Mouse (Mus musculus) small intestine, adult 2 months (tissue): ENCODE data around the gene Trim8. TPM values are rescaled to one million over a fixed set of nuclear protein-coding genes. Genes with fewer than 3 reads are reported as not detected.
A peak's percentile ranks its signal among the peaks of the same experiment; 100 is the strongest.

ENCODE experiments used
- H3K27ac ChIP-seq: fragments of 200-500 bp; 2 replicates; pipeline ENCODE4 v1.5.1; 2012; ENCODE audit warnings: low read depth, low read length, control low read depth, inconsistent platforms; ENCODE audit not compliant: insufficient read depth
- H3K27me3 ChIP-seq: fragments of 200-500 bp; 2 replicates; pipeline ENCODE4 v1.6.1; 2012; ENCODE audit warnings: mild to moderate bottlenecking, moderate library complexity, low read length, inconsistent platforms; ENCODE audit not compliant: control insufficient read depth, insufficient read depth
- H3K36me3 ChIP-seq: fragments of 200-500 bp; 2 replicates; pipeline ENCODE4 v1.6.1; 2012; ENCODE audit warnings: mild to moderate bottlenecking, low read length, control low read depth, inconsistent platforms; ENCODE audit not compliant: control insufficient read depth, insufficient read depth
- H3K4me1 ChIP-seq: fragments of 200-500 bp; 2 replicates; pipeline ENCODE4 v1.6.1; 2012; ENCODE audit warnings: low read length, inconsistent platforms, mixed read lengths; ENCODE audit not compliant: control insufficient read depth, insufficient read depth, insufficient read length
- H3K4me3 ChIP-seq: fragments of 200-500 bp; 2 replicates; pipeline ENCODE4 v1.5.1; 2012; ENCODE audit warnings: low read depth, mild to moderate bottlenecking, control low read depth, inconsistent platforms, low read length, moderate library complexity
- CTCF ChIP-seq: fragments of 200-500 bp; IDR thresholded peaks from 2 replicates; pipeline ENCODE4 v1.5.1; 2012; ENCODE audit warnings: low read depth, mild to moderate bottlenecking, control low read depth, inconsistent platforms, low read length, moderate library complexity, mixed read lengths; ENCODE audit not compliant: insufficient replicate concordance, insufficient read length; ENCODE audit errors: extremely low read depth
- POLR2A ChIP-seq: fragments of 200-500 bp; IDR thresholded peaks from 2 replicates; pipeline ENCODE4 v1.6.1; 2012; ENCODE audit warnings: low read depth, mild to moderate bottlenecking, control low read depth, inconsistent platforms, low read length, moderate library complexity
- WGBS: fragments of 180-500 bp; shearing (Covaris S2); methylation state at CpG from one replicate; pipeline ENCODE4 v1.1.7; 2018; 5-methylcytosine and 5-hydroxymethylcytosine counted together
- polyA plus RNA-seq: library from polyadenylated mRNA; depleted of rRNA; stranded (reverse); fragments of >200 nt; gene quantifications from 2 replicates; pipeline ENCODE4 v1.2.3, GENCODE M21; 2012

The Trim8 gene
- polyA plus RNA-seq, 1 experiment: 54.8 TPM

DNA sequence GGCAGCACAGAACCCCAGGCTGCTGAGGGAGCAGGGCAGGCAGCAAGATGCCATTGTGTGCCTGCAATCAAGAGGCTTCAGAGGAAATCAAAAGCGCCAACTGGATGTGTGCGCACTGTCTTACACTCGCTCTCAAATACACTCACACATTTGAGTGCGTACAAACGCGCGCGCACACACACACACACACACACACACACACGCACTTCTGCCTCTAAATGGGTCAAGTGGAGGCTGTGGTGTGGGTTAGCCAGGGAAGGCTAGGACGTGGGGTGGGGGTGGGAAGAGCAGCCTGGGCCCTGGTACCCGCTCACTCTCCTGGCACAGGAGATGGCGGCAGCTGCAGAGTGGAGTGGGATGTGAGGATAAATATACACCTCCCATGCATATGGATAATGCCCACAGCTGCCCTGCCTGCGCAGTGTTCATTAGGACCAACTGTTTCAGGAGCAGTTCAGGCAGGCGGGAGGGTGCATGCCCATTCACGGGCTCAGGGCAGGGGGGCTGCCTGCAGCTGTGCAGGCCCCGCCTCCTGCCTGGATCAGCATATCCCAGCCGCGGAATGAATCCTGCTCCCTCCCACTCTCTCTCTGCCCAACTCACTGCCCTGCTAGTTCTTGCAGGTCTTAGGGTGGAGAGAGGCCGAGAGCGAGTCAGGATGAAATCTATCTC, 22.1 kb downstream of the Trim8 start:
- H3K27ac ChIP-seq: no peak overlapping the region; the same call in 1 of the 2 replicates
- no peak for TF ChIP-seq CTCF
- no peak for TF ChIP-seq POLR2A
- no peaks in the 10 kb centered on the region for H3K27me3 ChIP-seq
- WGBS: 56% methylated on average over 20 of the region's 20 CpGs
- peaks cover 49% of the 10 kb centered on the region for H3K4me1 ChIP-seq
- H3K36me3 ChIP-seq: no peaks in the 10 kb centered on the region
- H3K4me3 ChIP-seq: no peak overlapping the region

- Histone ChIP-seq H3K4me1 (peaks cover 50% of the 10 kb centered on the region), H3K36me3 (no peaks in the 10 kb centered on the region), H3K27ac (peak overlapping the region; percentile 30), H3K4me3 (no peak overlapping the region), H3K27me3 (no peaks in the 10 kb centered on the region)
- WGBS: 46% methylated on average over 6 of the region's 6 CpGs
- TF ChIP-seq POLR2A (no peak), CTCF (no peak)
Measured at GRCm38 (mm10) chr19:46524152-46524544, 22.6 kb downstream of the Trim8 start.

GRCm38 (mm10) chr19:46524601-46525321, 23.3 kb downstream of the Trim8 start:
- H3K4me1 ChIP-seq: peaks cover 47% of the 10 kb centered on the region
- TF ChIP-seq CTCF (no peak; the same call in 1 of the 2 replicates), POLR2A (no peak; the same call in 1 of the 2 replicates)

DNA sequence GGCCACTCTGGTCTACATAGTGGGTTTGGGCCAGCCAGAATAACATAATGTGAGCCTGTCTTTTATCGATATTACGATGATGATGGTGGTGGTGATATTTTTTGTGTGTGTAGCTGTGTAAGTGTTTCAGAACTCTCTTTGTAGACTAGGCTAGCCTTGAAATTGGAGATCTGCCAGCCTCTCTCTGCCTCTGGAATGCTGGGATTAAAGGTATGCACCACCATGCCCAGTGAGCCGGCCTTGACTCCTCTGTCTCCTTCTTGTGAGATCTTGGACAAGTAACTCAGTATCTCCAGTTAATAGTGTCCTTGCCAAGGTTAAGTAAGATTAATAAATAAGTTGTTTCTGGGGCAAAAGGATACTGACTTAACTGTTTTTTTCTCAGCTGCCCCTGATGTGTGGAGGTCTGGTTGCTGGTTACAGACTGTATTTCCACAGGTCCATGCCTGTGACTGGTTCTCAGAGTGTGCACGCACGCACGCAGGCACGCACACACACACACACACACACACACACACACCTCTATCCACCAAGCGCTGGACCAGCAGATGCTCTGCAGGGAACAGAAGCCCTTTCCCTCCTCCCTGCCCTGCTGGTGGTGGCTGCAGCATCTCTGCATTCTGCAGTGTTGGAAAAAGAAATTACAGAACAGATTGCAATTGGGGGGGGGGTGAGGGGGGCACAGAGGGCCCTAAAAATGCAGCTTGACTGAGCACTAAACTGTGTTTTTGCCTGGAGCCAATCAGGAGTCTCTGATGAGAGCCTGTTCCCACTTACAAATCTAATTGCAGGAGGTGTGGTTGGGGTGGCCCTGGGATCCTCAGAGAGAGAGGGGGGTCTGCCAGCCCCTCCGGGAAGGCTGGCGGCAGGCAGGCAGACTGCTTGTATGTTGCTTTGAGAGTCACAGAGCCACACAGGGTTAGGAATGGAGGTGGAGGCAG, 24.5 kb downstream of the Trim8 start:
- no peak overlapping the region for H3K27ac ChIP-seq
- H3K4me1 ChIP-seq: peaks cover 39% of the 10 kb centered on the region
- no peaks in the 10 kb centered on the region for H3K27me3 ChIP-seq
- no peak overlapping the region for H3K4me3 ChIP-seq
- TF ChIP-seq CTCF (no peak), POLR2A (no peak)
- no peaks in the 10 kb centered on the region for H3K36me3 ChIP-seq
- 84% methylated on average over 10 of the region's 10 CpGs for WGBS

More at GRCm38 (mm10) chr19:46524601-46525321, 23.3 kb downstream of the Trim8 start:
- Histone ChIP-seq H3K4me3 (peak overlapping the region; percentile 3; the same call in 1 of the 2 replicates), H3K27ac (peak overlapping the region; percentile 30), H3K27me3 (no peaks in the 10 kb centered on the region), H3K36me3 (no peaks in the 10 kb centered on the region)
- WGBS: 10% methylated on average over 14 of the region's 14 CpGs

DNA sequence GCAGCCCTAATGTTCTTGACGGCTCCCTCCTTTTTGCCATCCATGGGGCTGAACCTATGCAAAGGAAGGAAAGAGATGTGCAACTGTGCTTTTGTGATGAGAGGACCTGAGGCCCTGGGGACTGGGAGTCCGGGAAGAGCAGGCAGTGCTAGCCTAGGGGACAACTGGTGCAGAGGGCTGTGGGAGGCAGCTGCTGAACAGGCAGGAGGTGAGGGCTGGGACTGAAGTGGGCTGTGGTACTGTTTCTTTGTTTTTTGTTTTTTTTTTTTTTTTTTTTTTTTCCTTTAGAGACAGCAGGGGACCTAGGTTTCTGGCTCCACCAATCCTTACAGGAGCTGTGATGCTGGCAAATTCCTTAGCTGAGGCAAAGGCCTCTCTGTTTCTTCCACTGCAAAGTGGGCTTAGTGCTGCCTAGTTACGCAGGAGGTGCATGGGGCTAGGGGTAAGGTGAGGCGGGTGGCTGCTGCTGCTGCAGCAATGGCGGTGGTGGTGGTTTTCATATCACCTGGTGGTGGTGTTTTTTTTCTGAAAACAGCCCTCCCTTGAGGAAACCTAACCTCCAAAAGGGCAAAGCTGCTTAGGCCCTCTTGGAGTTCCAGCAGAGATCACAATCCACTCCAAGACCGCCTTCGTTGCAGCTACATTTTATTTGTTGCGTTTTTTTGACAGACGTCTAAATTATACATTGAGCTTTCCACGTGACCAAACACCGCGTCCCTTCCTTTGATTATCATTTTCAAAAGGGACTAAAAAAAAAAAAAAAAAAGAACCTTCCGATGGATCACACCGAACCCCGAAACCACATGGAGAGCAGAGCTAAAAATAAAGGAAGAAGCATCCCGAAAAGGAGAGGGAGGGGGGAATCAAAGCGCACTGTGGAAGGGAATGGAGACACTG, 26.4 kb downstream of the Trim8 start:
- H3K36me3 ChIP-seq: no peaks in the 10 kb centered on the region
- H3K27me3 ChIP-seq: no peaks in the 10 kb centered on the region
- peak overlapping the region; percentile 19 for H3K4me3 ChIP-seq
- WGBS: 74% methylated on average over 17 of the region's 17 CpGs
- peaks cover 38% of the 10 kb centered on the region for H3K4me1 ChIP-seq
- H3K27ac ChIP-seq: no peak overlapping the region
- TF ChIP-seq POLR2A (no peak), CTCF (no peak)

DNA sequence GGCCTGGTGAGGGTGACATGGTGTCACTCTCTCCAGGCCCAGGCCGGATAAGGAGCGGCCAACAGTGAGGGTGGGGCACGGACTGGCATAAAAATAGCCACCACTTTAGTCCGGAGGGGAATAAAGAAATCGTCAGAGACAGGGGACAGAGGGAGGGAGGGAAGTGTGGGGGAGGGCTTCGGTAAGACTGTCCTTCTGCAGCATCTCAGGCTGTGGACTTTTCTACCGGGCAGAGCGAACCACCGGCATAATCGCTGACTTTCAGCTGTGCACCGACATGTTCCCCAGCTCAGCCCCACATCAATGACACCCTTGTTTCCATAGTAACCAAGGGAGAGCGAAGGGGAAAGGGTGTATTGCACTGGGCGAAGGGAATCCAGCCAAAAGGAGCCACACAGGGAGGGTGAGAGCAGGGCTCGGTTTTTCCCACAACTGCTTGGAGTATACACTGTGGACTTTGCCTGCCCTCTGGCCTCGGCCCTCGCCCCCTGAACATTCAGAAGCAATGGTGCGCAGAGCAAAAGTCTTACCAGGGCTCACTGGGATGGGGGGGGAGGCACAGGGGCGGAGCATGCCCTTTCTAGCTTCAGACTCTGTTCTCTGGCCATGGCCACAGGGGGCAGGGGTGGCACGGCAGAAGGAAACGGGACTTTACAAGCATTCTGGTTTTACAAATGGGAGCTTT, 27.2 kb downstream of the Trim8 start:
- H3K4me3 ChIP-seq: peak overlapping the region; percentile 19
- H3K27ac ChIP-seq: no peak overlapping the region
- no peaks in the 10 kb centered on the region for H3K27me3 ChIP-seq
- TF ChIP-seq POLR2A: no peak
- TF ChIP-seq CTCF: no peak
- WGBS: 7% methylated on average over 20 of the region's 20 CpGs
- H3K4me1 ChIP-seq: peaks cover 37% of the 10 kb centered on the region
- no peaks in the 10 kb centered on the region for H3K36me3 ChIP-seq
